Mouse (Mus musculus) cortical plate, adult 2 months (tissue): ENCODE measurements at regions not wholly inside any gene's neighbourhood (a gene's known extent, or its start where the extent isn't known, plus 50 kb on each side); places are given as distances from the start of the nearest gene placed in this dataset.

ENCODE experiments used
- H3K27ac ChIP-seq: fragments of 200-500 bp; 2 replicates; pipeline ENCODE4 v1.5.1; 2012; ENCODE audit warnings: low read length, control low read depth, inconsistent platforms; ENCODE audit not compliant: insufficient read depth
- H3K4me1 ChIP-seq: fragments of 200-500 bp; 2 replicates; pipeline ENCODE4 v1.6.1; 2011; ENCODE audit warnings: low read length; ENCODE audit not compliant: control insufficient read depth, insufficient read depth
- H3K4me3 ChIP-seq: fragments of 200-500 bp; 2 replicates; pipeline ENCODE4 v1.5.1; 2011; ENCODE audit warnings: mild to moderate bottlenecking, low read length, control low read depth; ENCODE audit not compliant: insufficient read depth
- CTCF ChIP-seq: fragments of 200-500 bp; IDR thresholded peaks from 2 replicates; pipeline ENCODE4 v1.5.1; 2011; ENCODE audit warnings: mild to moderate bottlenecking, control low read depth, low read length; ENCODE audit not compliant: insufficient read depth; ENCODE audit errors: extremely low read depth
- POLR2A ChIP-seq: fragments of 200-500 bp; IDR thresholded peaks from 2 replicates; pipeline ENCODE4 v1.6.1; 2011; ENCODE audit warnings: mild to moderate bottlenecking, low read length, control low read depth; ENCODE audit not compliant: insufficient read depth; ENCODE audit errors: extremely low read depth

DNA sequence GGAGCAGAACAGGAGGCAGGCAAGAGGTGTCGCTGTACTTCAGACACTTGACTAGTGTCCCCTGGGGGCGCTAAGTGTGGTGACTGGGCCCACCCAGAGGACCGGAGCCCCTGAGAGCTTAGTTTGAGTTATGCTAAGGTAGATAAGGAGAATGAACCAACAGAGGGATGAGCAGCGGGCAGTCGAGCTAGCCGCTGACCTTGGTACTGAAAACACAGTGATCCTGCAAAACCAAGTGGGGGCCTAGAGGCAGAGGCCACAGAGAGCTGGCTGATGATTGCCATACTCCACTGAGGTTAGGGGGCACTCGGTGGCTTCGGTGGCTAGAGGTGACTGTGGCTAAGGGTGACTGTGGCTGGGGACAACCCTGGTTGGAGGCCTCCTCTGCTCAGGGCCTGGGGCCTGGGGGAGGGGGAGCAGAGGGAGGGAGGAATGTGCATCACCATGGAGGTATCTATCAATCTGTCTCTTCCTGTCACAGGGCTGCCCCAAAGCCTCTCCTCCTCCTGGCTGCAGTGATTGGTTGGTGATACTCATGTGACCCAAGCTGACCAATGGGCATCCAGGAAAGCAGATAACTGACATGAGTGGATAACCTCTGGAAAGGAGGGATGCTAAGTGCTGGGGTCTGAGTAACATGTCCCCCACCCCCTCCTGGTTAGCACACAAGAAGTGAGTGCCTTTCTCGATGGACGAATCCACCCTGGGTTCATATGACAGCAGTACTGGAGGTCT lies 80.3 kb upstream of the Igsf21 start:
- Histone ChIP-seq H3K27ac (no peak overlapping the region), H3K4me3 (no peak overlapping the region), H3K4me1 (no peaks in the 10 kb centered on the region)
- TF ChIP-seq POLR2A (no peak), CTCF (no peak)

DNA sequence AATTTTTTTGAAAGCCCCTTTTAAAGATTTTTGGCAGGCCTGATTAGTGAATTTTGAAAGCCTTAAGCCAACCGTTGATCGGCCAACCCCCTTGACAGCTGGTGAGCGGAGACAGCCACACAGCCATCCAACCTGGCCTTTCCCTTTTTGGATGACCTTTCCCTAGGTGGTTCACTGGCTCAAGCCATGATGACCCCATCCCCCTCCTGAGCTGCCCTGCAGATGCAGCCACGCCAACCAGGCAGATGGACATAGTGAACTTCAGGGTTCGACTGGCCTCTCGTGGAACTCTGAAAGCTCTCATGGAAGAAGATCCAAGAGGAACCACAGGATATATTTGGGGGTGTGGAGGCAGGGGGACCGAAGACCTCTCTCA lies 79.1 kb upstream of the Igsf21 start:
- H3K27ac ChIP-seq: no peak overlapping the region
- TF ChIP-seq CTCF: no peak
- no peak for TF ChIP-seq POLR2A
- no peaks in the 10 kb centered on the region for H3K4me1 ChIP-seq
- H3K4me3 ChIP-seq: no peak overlapping the region

DNA sequence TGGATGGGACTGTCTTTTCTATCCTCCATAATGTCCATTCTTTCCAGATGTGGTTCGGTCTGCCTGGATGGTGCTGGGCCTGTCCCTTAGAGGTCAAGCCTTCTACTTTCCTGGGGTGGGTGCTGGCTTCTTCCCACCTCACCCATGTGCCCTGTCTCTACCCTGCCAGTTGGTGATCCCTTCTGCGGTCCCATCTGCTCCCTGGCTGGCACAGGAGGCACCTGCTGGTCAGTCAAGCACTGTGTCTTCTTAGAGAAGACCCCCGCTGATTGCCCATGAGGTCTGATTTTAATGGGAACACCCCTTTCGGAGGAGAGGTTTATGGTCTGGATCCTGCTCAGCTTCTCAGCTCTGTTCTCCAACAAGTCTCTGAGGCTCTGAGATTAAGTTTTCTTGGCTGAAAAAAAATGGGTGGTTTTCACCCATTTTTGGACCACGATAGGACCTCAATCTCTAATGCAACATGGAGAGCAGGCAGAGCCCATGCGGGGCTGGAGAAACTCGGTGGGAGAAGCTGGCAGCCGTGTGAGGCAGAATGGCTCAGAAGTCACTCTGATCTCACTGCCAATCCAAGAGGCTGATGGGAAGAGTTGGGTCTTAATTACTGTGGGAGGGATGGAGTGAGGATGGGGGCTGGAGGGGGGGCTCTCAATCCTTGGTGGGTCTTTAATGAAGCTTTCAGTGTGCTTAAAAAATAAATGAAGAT lies 78.5 kb upstream of the Igsf21 start:
- H3K4me1 ChIP-seq: no peaks in the 10 kb centered on the region
- TF ChIP-seq POLR2A: no peak
- TF ChIP-seq CTCF: no peak

DNA sequence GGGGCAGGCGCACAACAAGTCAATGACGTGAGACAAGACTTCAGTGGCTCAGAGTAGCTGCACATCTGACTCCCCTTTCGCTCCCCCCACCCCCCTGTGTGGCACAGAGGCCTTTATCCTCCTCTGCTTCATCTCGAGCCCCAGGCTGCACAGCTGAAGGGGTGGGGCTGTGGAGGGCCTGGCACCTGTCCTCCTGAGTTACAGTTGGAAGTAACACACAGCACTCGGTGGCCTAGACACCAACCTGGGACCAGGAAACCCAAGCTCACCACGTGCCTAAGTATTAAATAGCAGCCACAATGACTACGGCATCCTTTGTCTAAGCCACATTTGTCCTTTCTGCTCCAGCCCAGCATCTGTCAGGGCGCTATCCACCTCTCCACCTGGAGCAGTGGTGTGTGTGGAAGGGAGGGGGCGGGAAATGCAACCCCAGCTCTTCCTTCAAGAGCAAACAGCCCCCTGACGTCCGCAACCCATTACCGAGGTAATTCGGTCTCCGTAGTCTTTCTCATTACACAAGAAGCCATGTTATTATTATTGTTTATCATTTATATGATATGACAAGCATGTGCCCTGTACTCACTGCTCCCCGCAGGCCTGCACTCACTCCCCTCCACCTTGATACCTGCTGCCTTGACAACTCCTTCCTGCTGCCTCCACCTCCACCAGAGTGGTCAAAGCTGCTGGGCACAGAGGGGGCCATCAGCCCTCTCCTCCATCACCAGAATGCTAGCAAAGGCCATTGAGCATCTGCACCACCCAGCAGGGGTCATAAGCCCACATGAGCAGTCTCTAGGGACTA lies 73.7 kb upstream of the Igsf21 start:
- Histone ChIP-seq H3K4me1 (no peaks in the 10 kb centered on the region), H3K4me3 (no peak overlapping the region), H3K27ac (no peak overlapping the region)
- TF ChIP-seq CTCF: no peak
- no peak for TF ChIP-seq POLR2A

More for the DNA sequence above, 78.5 kb upstream of the Igsf21 start:
- H3K4me3 ChIP-seq: no peak overlapping the region
- no peak overlapping the region for H3K27ac ChIP-seq

DNA sequence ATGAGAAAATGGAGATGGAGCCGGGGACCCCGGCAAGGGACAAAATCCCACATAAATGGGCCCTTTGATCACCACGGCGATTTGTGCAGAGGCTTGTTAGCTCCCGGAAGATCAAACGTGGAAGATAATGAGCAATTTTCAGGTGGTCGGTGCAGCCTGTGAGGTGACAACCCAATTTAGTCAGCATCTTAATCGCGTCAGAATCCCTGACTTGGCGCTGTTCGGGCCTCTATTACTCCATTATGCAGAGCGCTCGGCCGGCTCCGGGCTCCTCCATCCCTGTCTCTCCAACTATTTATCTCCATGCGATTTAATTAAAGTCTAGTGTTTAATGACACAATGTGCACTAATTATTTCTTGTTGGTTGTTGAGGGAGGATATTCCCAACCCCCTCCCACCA lies 66.1 kb upstream of the Igsf21 start:
- TF ChIP-seq CTCF: no peak
- TF ChIP-seq POLR2A: no peak
- no peak overlapping the region for H3K4me3 ChIP-seq
- H3K4me1 ChIP-seq: no peaks in the 10 kb centered on the region
- no peak overlapping the region for H3K27ac ChIP-seq

GRCm38 (mm10) chr4:140307481-140307880 lies 60.9 kb upstream of the Igsf21 start:
- Histone ChIP-seq H3K27ac (no peak overlapping the region), H3K4me3 (no peak overlapping the region), H3K4me1 (peaks cover 5% of the 10 kb centered on the region)
- no peak for TF ChIP-seq CTCF
- no peak for TF ChIP-seq POLR2A

GRCm38 (mm10) chr4:140304960-140305359 lies 58.4 kb upstream of the Igsf21 start:
- no peak overlapping the region for H3K4me3 ChIP-seq
- no peak for TF ChIP-seq POLR2A
- TF ChIP-seq CTCF: no peak

GRCm38 (mm10) chr4:140301661-140302060 lies 55.1 kb upstream of the Igsf21 start:
- Histone ChIP-seq H3K4me1 (peaks cover 8% of the 10 kb centered on the region), H3K27ac (no peak overlapping the region), H3K4me3 (no peak overlapping the region)
- TF ChIP-seq POLR2A (no peak), CTCF (no peak)

More at GRCm38 (mm10) chr4:140304960-140305359, 58.4 kb upstream of the Igsf21 start:
- H3K27ac ChIP-seq: no peak overlapping the region
- H3K4me1 ChIP-seq: peaks cover 5% of the 10 kb centered on the region

DNA sequence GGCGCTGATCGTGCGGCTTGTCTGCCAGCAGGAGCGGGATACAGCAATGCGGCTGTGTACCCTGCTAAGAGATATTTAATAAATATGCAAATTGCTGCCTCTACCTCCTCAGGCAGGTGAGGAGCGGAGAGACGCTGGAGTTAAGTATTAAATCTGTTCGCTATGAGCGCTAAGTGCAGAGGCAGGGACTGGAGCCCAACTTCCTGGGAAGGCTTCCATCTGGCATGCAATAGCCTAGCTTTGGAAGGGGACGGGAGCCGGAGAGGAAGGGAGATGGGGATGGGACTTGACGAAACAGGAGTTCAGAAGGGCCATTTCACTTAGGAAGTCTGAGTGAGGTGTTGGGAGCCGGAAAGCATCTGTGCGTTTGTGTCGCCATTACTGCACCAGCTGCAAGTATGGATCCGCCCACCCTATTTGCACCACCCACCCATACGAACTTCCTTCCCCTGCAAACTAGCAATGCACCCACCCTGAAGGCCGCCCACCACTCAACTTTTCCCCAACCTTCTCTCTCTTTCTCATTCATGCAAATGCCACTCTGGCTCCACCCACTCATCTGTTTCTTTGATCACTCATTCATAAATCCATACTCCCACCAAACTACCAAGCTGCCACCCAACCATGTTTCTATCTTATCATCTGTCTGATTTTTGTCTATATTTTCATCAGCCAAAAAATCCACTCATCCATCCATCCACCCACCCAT lies 51.5 kb upstream of the Igsf21 start:
- Histone ChIP-seq H3K4me3 (no peak overlapping the region), H3K27ac (no peak overlapping the region), H3K4me1 (peaks cover 7% of the 10 kb centered on the region)
- TF ChIP-seq CTCF (no peak), POLR2A (no peak)
